Mouse (Mus musculus): Measurements from ENCODE around the gene Limd1.
"Not testable (repeated sequence)": the region's sequence is repeated elsewhere in the genome, so short reads cannot be mapped to it uniquely, and the experiment has no call there.

The Limd1 gene

DNA sequence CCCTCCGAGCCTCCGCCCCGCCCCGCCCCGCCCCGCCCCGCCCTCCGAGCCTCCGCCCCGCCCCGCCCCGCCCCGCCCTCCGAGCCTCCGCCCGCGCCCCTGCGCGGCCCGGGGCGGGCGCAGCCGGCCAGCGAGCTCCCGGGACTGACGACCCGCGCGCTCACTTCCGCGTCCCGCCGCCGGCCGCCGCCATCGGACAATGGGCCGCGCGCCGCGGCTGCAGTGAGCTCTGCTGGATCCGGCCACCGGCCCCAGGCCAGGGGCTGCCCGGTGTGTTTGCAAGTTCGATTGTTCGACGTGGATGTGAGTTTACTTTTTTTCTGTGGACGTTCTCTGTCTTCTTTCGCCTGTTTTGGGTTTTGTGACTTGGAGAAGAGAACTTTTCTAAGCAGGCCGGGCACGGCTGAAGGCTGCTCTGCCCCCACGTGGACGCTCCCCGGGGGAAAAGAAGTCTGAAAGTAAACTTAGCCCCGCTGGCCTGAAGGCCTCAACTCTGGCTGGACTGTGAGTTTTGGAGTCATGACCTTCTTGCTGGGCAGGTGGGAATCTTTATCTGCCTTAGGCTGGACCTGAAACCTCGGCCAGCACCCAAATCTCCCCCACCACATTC is at the start of gene Limd1:
Limd1 (plus strand) TSS at position 121 of the 610 bp plus-strand sequence.
- peak; percentile 50 for DNase-seq (ENCODE audit: low spot score)

GRCm38 (mm10) chr9:123429863-123430262 is 48.6 kb upstream of the Limd1 start:
- DNase-seq (ENCODE audit: low spot score) = no peak

- no peak for DNase-seq (ENCODE audit: low spot score)
These were observed 47.5 kb upstream of the Limd1 start for GRCm38 (mm10) chr9:123430973-123431372.

DNA sequence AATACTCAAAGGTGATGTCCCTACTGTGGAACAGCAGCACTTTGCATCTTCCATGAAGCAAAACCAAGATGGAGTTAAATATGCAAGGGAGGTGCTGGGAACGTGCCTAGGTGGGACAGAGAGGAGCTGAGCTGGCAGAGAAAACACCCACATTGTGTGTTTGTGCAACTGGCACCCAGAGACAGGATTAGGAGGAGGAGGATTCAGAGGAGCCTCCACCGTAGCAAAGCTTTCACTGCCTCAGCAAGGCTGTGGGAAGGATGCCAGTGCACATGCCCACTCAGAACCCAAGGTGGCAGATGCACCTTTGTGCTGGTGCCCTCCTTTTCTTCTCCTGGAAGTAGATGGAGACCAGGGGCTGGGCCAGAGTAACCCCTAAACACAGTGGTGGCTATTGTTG is 40.3 kb upstream of the Limd1 start:
- DNase-seq (ENCODE audit: low spot score) = no peak

DNA sequence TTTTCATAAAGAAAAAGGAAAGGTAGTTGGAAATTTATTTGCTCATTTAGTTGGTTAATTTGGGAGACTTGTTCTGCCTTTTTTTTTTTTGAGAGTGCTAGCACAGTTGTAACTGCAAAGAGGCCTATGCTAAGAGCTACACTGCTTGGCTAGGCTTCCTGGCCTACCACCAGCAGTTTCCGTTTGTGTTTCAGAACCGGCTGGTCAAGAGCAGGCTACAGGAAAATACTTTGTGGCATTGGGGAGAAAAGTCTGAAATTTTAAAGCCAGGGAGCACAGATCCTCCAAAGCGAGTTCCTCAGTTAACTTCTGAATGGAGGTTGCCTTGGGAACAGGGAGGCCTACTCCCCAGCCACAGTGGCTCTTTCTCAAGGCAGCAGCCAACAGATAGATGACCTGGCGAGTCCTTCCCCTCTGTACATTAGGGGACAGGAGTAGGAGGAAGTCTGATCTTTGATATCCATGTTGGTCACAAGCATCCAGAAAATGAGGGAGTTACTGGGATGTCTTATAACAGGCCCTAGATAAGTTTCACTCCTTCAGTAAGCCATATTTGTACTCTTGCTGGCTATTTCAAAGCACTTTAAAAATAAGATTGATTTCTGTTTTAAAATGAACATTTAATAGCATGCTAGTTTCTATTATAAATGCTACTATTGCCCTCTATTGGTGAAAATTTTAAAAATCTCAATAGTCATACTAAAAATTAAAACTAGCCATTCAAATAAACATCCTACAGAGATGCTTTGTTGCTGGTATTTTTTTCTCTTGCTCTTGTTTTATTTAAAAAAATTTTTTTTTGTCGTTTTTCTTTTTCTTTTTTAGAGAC is 38.1 kb upstream of the Limd1 start:
- no peak for DNase-seq (ENCODE audit: low spot score)

GRCm38 (mm10) chr9:123447101-123447500 is 31.4 kb upstream of the Limd1 start:
- not testable (repeated sequence) for DNase-seq (ENCODE audit: low spot score)

DNA sequence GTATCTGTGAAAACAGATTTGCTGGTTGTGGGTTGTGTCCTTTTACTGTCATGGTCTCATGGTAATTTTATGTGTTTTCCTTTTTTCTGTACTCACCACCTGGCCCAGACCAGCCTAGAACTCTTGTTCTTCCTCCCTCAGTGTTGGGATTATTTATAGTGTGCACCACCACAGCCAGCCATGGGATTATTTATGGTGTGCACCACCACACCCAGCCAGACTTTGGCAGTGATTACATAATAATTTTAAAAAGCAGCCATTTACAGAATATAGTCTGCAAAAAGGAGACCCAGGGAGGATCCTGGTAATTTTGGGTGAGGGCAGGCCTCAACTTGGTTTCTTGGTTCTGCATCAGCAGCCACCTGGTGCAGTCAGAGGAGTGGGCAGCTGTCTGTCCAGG is 29.9 kb upstream of the Limd1 start:
- no peak for DNase-seq (ENCODE audit: low spot score)

GRCm38 (mm10) chr9:123450174-123450573 is 28.3 kb upstream of the Limd1 start:
- DNase-seq (ENCODE audit: low spot score) = peak; percentile 19

DNA sequence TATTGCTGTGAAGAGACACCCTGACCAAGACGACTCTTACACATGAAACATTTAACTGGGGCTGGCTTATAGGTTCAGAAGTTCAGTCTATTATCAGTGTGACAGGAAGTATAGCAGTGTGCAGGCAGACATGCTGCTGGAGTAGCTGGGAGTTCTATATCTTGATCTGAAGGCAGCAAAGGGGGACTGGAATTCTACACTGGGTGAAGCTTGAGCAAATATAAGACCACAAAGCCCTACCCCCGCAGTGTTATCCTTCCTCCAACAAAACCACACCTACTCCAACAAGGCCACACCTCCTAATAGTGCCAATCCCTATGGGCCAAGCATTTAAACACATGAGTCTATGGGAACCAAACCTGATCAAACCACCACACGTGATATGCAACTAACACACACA is 26.7 kb upstream of the Limd1 start:
- no peak for DNase-seq (ENCODE audit: low spot score)

- no peak for DNase-seq (ENCODE audit: low spot score)
These were observed 21.6 kb upstream of the Limd1 start for GRCm38 (mm10) chr9:123456634-123457602.

DNA sequence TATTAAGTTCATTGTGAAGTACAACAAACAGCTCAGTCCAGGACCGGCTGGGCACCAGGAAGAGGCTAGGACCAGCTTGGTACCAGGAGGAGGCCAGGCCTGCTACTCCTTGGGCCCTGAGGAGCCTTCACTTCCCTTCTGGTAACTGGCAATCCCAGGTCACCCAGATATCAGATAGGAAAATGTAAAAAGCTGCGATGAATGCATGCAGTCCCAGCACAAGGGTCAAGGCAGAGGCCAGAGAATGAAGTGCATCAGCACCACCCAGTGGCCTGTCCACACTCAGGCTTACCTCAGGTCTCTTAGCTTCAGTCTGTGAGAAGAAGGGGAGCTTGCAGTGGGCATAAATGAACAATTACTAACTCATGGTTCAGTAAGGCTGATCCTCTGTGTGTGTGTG is 20.9 kb upstream of the Limd1 start:
- DNase-seq (ENCODE audit: low spot score) = no peak

DNA sequence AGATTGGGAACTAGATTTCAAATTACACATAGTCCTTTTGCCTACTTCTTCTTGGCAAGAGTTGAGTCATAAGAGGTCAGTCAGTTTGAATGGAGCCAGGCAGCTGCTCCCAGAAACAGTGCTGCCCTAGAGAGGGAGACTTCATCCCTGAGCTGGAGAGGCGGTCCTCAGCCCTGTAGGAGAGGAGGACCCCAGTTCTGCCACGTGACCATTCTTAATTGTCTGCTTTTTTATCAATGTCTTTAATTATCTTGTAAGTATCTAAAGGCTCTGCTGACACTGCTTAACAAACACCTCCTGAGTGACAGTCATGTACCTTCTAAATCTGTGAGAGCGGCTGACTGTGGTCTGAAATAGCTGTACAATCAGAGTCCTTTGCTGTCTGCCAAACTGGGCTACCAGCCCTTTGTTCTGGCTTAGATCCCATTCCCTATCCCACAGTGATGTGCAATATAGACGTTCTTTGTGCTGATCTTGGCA is 11.3 kb upstream of the Limd1 start:
- no peak for DNase-seq (ENCODE audit: low spot score)

- no peak for DNase-seq (ENCODE audit: low spot score)
These were observed 10.0 kb upstream of the Limd1 start for GRCm38 (mm10) chr9:123468406-123469085.

- DNase-seq (ENCODE audit: low spot score) = no peak
These were observed 9.4 kb upstream of the Limd1 start for GRCm38 (mm10) chr9:123469087-123469486.

DNA sequence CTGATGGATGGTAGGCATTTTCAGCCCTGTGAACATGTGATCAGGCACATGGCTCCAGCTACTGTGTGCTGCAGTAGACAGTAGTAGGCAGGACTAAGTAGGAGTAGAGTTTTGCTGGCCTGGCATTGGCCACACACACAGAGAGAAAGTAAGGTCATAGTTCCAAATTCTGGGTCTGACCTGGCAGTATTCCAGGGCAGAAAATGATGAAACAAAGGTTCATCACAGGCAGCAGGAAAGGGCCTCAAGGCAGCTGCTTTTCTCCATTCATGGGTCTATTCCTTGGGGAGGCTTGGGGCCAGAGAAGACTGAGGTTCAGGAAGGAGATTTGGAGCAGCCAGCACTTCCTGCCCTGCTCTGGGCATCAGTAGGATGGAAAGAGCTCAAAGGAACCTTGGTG is 5.1 kb upstream of the Limd1 start:
- DNase-seq (ENCODE audit: low spot score) = no peak

DNA sequence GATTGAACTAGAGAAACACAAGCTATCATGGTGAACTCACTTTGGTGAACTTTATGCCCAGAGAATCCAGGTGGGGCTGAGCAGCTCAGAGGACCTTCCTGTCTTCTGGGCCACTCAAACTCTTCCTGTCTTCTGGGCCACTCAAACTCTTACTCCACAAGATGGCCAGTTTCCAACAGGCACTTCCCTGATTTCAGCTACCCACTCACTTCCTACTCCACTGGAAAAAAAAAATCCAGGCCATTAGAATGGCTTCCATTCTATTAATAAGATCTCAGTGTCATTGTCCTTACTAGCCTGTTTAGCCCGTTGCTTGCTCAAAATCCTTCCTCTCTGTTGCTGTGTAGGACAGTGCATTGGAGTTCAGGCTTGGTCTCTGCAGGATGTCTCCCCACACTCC is 2.9 kb upstream of the Limd1 start:
- DNase-seq (ENCODE audit: low spot score) = no peak

GRCm38 (mm10) chr9:123478031-123478585 is 398 bp upstream of the Limd1 start:
- peak; percentile 29 for DNase-seq (ENCODE audit: low spot score)

DNA sequence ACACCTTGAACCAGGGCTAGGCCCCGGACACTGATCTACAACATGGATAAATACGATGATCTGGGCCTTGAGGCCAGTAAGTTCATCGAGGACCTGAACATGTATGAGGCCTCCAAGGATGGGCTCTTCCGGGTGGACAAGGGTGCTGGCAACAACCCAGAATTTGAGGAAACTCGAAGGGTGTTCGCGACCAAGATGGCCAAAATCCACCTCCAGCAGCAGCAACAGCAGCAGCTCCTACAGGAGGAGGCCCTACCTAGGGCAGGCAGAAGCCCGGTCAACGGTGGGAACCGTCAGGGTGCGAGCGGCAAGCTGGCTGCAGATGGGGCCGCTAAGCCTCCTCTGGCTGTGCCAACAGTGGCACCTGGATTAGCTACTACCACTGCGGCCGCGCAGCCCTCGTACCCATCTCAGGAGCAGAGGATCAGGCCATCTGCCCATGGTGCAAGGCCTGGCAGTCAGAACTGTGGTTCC is 727 bp downstream of the Limd1 start:
- no peak for DNase-seq (ENCODE audit: low spot score)

DNA sequence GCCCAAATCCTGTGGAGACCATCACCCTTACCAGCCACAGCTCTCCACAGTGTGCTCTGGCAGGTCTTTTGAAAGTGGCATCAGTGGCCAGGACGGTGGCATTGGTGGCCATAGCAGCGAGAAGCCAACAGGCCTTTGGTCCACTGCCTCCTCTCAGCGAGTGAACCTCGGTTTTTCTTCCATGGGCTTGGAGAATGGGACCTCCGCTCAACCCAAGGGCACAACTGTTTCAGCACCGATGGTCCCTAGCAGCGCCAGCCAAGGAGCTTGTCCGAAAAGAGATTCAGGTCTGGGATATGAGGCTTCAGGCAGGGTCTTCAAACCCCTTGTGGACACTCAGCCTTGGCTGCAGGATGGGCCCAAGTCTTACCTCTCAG is 1.4 kb downstream of the Limd1 start:
- no peak for DNase-seq (ENCODE audit: low spot score)

- DNase-seq (ENCODE audit: low spot score) = no peak
These were observed 1.9 kb downstream of the Limd1 start for GRCm38 (mm10) chr9:123480253-123480921.

- no peak for DNase-seq (ENCODE audit: low spot score)
These were observed 2.6 kb downstream of the Limd1 start for GRCm38 (mm10) chr9:123481136-123481535.

All from ovary, postnatal 10 days (tissue).